Mouse (Mus musculus) layer of hippocampus, adult 2 months (tissue): ENCODE results near the gene Triap1. TPM values are rescaled to one million over a fixed set of nuclear protein-coding genes. Genes with fewer than 3 reads are reported as not detected.

ENCODE experiments used
- DNase-seq, 2 experiments: peaks; one replicate each; pipeline ENCODE4 v3.0.0; 2022; ENCODE audit warnings: low spot score in 2 of 2
- H3K27ac ChIP-seq: fragments of 200-600 bp; 2 replicates; pipeline ENCODE4 v1.8.1; 2022
- H3K4me3 ChIP-seq: fragments of 200-600 bp; 2 replicates; pipeline ENCODE4 v1.8.1; 2022; ENCODE audit warnings: mild to moderate bottlenecking
- CTCF ChIP-seq: fragments of 200-600 bp; conservative IDR thresholded peaks from 2 replicates; pipeline ENCODE4 v1.8.1; 2022; ENCODE audit warnings: antibody characterized with exemption, mild to moderate bottlenecking, moderate library complexity
- total RNA-seq, 2 experiments: library from RNA; stranded (reverse); gene quantifications; 2 replicates each; pipeline ENCODE4 v1.2.3; 2021

Gene Triap1
- total RNA-seq, 2 experiments from 2014 or later: 22.3 to 25.4 TPM

DNA sequence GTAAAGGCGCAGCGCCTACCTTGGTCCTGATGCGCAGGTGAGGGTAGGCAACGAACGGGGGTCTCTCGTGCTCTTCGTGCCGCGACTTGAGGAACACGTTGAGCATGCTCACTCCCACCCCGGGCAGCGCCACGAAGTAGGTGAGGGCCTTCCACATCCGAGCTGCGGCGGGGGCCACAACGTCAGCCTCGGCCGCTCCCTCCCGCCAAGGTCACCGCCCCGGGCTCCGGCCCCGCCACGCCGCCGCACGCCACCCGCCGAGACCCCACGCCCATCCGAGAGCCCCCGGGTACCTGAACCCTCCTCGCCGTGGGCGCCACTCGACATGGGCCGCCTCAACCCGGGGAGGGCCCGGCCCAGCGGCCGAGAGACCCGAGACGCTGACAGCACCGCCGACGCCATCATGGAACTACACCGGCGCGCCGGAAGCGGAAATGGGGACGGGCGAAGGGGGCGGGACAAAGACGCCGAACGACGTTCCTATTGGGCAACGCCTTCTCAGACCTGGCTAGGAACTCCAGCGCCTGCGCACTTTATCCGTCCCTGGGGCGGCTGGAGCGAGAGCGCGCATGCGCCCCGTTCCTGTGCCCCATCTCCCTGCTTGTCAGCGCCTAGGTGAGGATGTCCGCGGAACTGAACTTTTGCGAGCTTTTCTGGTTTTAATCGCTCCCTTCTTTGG, 7.7 kb downstream of the Triap1 start, which contains the start of gene Cox6a1:
Cox6a1 (minus strand) TSS at position 436 of the 679 bp plus-strand sequence.
- DNase-seq: peak; percentile 98 to 99
- Histone ChIP-seq H3K4me3 (peak within 1 kb of the TSS; percentile 93), H3K27ac (peak within 1 kb of the TSS; percentile 93)
- peak; percentile 62 for TF ChIP-seq CTCF

DNA sequence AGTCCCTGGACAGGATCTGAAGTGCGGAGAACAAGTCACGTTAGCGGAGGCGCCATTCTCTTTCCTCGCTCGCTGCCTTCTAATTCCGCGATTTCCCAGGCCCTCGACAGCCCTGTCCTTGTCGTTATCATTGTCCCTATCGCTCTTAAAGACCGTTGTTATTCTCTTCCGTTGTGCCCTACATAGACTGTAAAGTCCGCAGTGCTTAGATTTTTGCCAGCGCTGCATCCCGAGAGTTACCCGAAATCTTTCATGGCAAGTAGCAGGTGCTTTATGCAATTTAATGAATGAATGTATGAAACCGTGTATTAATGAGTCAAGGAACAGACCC, 8.2 kb downstream of the Triap1 start:
- DNase-seq: no peak
- TF ChIP-seq CTCF: no peak
- peak overlapping the region; percentile 93 for H3K4me3 ChIP-seq
- peak overlapping the region; percentile 93 for H3K27ac ChIP-seq

DNA sequence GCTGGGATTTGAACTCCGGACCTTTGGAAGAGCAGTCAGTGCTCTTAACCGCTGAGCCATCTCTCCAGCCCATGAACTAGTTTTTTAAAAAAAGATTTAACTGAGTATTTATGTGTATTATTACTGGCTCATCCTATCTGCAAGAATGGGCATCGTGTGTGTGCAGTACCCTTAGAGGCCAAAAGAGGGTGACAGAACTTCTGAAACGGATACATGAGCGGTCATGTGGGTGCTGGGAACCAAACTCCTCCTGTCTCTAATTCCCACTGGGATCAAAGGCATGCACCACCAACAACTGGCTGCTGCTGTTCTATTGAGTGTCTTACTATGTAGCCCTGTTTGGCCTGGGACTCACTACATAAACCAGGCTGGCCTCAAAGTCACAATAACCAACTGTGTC, 10.3 kb downstream of the Triap1 start:
- no peak for DNase-seq
- Histone ChIP-seq H3K4me3 (no peak overlapping the region), H3K27ac (no peak overlapping the region)
- TF ChIP-seq CTCF: peak; percentile 34

DNA sequence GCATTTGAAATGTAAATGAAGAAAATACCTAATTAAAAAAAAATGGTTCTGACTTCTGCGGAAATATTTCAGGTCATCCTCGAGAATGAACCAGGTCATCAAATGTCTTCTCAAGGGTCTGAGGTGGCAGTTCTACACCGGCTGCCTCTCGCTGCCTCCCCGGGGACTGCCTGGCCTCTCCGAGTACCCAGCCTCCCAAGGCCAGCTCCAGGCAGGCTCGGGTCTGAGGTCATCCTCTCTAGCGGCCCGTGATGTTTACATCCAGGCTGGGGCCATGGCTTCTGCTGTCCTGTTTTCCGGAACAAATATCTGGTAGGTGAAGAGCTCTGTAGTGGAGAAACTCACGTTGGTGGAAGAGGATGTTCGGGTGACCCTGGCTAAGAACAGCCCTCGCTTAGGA, 14.0 kb downstream of the Triap1 start:
- no peak for DNase-seq

DNA sequence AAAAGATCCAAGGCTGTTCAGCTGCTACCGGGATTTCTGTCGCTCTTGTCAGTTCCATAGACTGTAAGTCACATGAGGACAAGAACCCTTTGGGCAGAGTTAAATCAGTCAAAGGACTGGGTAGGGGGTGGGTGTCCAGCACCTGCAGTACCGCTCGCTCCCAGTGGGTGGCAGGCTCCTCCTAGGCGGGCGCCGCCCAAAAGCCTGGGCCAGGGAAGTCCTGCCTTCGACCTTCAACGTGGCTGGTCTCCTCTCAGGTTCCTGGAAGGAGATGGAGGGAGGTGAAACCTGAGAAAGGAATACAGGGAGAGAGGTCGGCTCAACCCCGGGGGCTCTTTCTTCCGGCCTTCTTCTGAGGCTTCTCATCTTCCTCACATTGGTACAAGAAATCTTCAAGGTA, 17.8 kb downstream of the Triap1 start:
- H3K27ac ChIP-seq: no peak overlapping the region
- TF ChIP-seq CTCF: peak; percentile 99
- no peak overlapping the region for H3K4me3 ChIP-seq
- peak; percentile 72 to 91 for DNase-seq

More for the DNA sequence above, 14.0 kb downstream of the Triap1 start:
- no peak for TF ChIP-seq CTCF
- no peak overlapping the region for H3K27ac ChIP-seq
- H3K4me3 ChIP-seq: no peak overlapping the region

DNA sequence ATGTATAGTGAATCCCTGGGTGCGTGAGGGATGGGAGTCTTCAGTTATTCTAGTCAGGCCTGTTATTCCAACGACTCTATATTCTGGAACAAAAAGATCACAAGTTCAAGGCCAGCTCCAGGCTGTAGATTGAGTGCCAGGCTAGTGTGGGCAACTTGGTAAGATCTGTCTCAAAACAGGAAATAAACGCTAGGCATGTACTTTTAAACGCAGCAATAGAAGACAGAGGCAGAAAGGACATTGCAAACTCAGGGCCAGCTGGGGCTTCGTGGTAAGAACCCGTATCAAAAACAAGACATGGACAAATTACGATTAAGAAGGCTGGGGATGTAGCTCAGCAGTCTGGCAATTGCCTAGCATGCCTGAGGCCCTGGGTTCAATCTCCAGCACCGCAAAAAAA, 18.4 kb downstream of the Triap1 start:
- no peak for TF ChIP-seq CTCF

DNA sequence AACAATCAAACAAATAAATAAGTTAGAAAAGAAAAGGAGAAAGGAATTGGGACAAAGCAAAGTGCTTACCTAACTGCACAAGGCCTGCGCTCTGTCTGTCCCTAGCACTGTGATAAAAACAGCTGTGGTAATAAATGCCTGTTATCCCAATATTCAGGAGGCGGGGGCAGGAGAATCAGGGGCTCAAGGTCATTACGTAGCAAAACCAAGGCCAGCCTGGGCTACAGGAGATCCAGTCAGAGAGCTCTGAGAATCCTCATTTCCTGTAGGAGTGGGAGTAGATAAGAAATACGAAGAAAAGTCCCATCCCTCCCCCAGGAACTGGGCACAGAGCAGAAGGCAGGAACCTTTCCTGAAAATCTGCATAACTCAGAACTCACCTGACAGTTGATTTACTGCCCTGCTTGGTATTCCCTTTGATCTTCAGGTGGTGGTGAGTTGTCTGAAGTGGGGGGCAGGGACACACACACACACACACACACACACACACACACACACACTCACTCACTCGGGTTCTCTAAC, 18.9 kb downstream of the Triap1 start:
- H3K4me3 ChIP-seq: no peak overlapping the region
- H3K27ac ChIP-seq: no peak overlapping the region
- no peak for DNase-seq
- no peak for TF ChIP-seq CTCF

More for the DNA sequence above, 18.4 kb downstream of the Triap1 start:
- no peak for DNase-seq
- Histone ChIP-seq H3K4me3 (no peak overlapping the region), H3K27ac (no peak overlapping the region)

DNA sequence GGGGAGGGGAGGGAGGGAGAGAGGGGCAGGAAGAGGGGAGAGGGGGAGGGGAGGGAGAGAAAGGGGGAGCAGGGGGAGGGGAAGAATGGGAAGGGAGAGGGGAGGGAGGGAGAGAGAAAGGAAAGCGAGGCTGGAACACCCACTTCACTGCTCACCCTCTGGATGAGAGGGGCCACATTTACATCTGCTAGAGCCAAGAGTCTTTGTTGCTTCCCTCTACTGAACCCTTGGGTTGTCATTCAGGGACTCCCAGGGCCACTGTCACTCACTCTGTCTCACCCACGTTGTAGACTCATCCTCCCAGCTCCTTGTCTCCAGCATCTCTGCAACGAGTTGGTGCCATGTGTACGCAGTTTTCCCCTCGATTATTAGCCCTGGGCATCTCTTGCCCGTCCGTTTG, 21.2 kb downstream of the Triap1 start:
- no peak for DNase-seq
- Histone ChIP-seq H3K27ac (no peak overlapping the region), H3K4me3 (no peak overlapping the region)
- TF ChIP-seq CTCF: no peak

DNA sequence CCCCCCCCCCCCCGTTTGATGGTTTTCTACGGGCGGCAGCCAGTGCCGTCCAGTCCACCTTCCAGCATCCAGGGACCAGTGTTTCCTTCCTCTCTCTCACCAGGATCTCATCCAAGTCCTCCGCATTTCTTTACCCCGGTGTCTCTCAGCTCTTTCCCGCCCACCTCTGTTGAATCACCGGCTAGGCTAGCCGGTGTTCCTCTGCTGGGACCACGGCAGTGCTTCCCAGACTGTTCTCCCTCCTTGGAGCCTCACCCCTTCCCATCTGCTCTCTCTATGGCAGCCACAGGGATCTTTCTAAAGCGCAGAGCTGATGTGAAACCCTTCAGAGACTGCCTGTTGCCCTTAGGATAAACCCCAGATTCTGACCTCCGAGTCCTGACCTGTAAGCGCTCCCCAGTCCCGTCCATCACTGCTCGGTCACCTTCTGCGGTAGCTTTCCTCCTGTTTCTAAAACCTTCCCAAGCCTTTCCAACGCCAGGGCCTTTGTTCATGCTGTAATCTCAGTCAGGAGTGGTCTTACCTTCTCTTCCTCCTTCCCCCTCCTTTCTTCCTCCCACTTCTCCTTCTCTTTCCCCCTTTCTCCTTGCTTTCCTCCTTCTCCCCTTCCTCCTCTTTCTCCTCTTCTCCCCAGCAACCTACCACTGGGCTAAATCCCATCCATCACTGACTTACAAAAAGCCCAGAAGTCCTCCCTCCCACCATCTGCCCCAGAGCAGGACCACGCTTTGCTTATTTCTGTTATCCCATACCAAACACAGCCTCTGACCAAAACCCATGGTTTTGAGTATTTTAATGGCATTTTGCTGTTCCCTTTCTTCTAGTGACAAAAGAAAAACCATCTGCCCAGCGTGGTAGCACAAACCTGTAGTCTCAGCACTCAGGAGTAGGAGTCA, 22.0 kb downstream of the Triap1 start:
- Histone ChIP-seq H3K4me3 (no peak overlapping the region), H3K27ac (no peak overlapping the region)
- TF ChIP-seq CTCF: no peak
- DNase-seq: peak; percentile 32 to 75

DNA sequence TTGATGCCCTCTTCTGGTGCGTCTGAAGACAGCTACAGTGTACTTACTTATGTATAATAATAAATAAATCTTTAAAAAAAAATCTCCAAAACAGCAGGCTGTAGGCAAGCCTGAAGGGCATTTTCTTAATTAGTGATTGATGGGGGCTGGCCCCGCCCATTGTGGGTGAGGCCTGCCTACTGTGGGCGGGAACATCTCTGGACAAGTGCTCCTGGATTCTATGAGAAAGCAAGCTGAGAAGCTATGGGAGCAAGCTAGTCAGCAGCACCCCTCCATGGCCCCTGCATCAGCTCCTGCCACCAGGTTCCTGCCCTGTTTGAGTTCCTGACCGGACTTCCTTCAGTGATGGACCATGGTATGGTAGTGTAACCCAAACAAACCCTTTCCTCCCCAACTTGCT, 23.8 kb downstream of the Triap1 start:
- H3K27ac ChIP-seq: no peak overlapping the region
- H3K4me3 ChIP-seq: no peak overlapping the region
- no peak for TF ChIP-seq CTCF
- no peak for DNase-seq

DNA sequence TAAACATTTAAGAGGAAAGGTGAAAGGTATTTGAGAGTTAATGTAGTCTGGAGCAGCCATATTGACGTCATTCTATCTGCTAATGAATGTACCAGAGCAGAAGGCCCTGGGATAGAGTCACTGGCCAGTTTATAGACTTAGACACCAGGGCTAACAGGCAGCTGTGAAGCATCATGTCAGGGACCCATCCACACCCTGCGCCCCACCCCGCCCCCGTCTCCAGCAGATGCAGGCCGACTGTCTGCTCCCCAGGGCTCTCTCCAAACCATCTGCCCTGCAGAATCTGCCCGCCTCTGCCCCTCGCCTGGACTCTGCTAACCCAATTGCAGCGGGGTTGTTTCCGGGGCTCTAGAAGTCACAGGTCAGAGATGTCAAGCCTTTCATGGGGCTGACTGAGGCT, 30.7 kb downstream of the Triap1 start:
- H3K27ac ChIP-seq: no peak overlapping the region
- no peak overlapping the region for H3K4me3 ChIP-seq
- DNase-seq: no peak
- TF ChIP-seq CTCF: no peak

DNA sequence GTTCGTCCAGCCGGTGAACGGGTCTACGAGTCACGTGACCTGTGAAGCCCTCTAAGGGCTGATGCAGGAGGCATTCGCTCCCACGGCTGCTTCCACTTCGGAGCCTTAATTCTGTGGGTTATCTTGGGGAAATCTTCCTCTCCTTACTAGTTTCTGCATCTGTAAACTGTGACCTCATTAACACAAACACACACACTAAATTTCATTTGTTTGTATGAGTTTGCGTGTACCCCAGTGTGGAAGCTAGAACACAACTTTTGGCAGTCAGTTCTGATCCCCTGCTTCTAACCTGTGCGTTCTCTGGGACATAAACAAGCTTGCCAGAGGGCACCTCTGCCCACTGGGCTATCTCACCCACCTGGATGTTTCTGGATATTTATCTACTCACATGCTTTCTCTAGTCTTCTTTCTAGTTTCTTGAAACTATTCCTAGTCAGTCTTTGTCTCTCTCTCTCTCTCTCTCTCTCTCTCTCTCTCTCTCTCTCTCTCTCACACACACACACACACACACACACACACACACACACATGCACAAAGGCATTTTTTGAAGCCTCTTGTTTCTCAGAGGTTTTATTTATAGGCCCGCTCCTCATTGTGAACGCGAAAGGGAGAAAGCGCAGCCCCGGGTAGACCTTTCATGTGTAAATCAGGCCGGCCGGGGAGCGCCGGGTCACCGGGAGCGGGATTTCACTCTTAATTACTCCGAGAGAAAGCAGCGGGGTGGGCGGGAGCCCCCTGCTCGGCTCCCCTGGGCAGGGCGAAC, 32.6 kb downstream of the Triap1 start:
- H3K4me3 ChIP-seq: peak overlapping the region; percentile 27; the same call in 1 of the 2 replicates
- H3K27ac ChIP-seq: no peak overlapping the region
- peak in 1 of 2 experiments; percentile 56 for DNase-seq
- no peak for TF ChIP-seq CTCF

DNA sequence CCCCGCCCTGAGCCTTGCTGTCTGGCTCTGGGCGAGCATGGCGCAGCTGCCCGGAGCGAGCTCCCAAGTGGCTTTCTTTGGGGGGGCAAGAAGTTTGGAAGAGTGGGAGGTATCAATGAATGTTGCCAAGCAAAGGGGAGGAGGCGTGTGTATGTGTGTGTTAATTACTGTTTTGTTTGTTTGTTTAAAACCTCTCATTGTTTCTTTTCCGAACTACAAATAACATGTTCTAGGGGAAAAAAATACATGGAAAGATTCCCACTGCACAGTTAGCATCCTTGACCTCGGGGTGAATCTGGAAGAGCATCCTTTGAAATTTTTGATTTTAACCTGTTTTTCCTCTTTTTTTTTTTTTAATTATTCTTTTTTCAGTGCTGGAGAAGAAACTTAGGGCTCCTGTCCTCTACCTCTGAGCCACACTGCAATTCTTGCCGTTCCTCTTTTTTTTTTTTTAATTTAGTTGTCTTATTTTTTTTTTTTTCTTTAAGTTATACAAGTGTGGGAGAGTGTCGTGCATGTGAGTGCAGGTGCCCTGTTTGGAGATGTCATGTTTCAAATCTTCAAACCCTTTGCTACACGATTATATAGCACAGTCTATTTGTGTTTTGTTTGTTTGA, 33.3 kb downstream of the Triap1 start:
- Histone ChIP-seq H3K27ac (no peak overlapping the region), H3K4me3 (peak overlapping the region; percentile 27; the same call in 1 of the 2 replicates)
- no peak for TF ChIP-seq CTCF
- no peak for DNase-seq
